In genomic region chr11:116108464-116109137, GRCm38 (mm10) we compare ENCODE assay signal across 8 mouse cellular contexts. TPM values are rescaled to one million over a fixed set of nuclear protein-coding genes. Genes with fewer than 3 reads are reported as not detected.
DNase-seq lines count a peak whose midpoint lies in the region; ATAC-seq lines count a peak whose summit lies in the region.

No protein-coding gene starts in this region.

- no peak for ATAC-seq in forebrain, embryonic 16.5 days
- ATAC-seq in hindbrain, embryonic 12.5 days (ENCODE audit: low FRiP score), result no peak
- no peak for ATAC-seq in liver, embryonic 11.5 days (replicated peaks; ENCODE audit: low FRiP score)
- ATAC-seq in neural tube, embryonic 13.5 days (ENCODE audit: low read depth), result no peak

- H3K27ac ChIP-seq in forebrain, embryonic 16.5 days (ENCODE audit: low read length), result no peak overlapping the region
- no peak overlapping the region for H3K27ac ChIP-seq in hindbrain, embryonic 12.5 days
- no peak overlapping the region for H3K27ac ChIP-seq in liver, embryonic 11.5 days (ENCODE audit: low read depth, low read length)
- no peak overlapping the region for H3K27ac ChIP-seq in neural tube, embryonic 13.5 days (replicated peaks)

- H3K27me3 ChIP-seq in forebrain, embryonic 16.5 days (replicated peaks; ENCODE audit: control insufficient read depth, insufficient read depth, low read length), result peaks cover 54% of the 10 kb centered on the region
- H3K27me3 ChIP-seq in hindbrain, embryonic 12.5 days, result peaks cover 75% of the 10 kb centered on the region
- H3K27me3 ChIP-seq in liver, embryonic 11.5 days (replicated peaks; ENCODE audit: control insufficient read depth, insufficient read depth, low read length), result peaks cover 50% of the 10 kb centered on the region
- H3K27me3 ChIP-seq in neural tube, embryonic 13.5 days, result peaks cover 68% of the 10 kb centered on the region

- peak overlapping the region; percentile 12 for H3K4me3 ChIP-seq in forebrain, embryonic 16.5 days (replicated peaks; ENCODE audit: low read length)
- no peak overlapping the region for H3K4me3 ChIP-seq in hindbrain, embryonic 12.5 days
- H3K4me3 ChIP-seq in liver, embryonic 11.5 days (ENCODE audit: low read depth, low read length), result peak overlapping the region; percentile 59
- H3K4me3 ChIP-seq in neural tube, embryonic 13.5 days, result peak overlapping the region; percentile 37

- peak overlapping the region; percentile 50 for H3K4me2 ChIP-seq in forebrain, embryonic 16.5 days (ENCODE audit: low read length)
- H3K4me2 ChIP-seq in hindbrain, embryonic 12.5 days (replicated peaks), result peak overlapping the region; percentile 50
- peak overlapping the region; percentile 81 for H3K4me2 ChIP-seq in liver, embryonic 11.5 days
- H3K4me2 ChIP-seq in neural tube, embryonic 13.5 days, result peak overlapping the region; percentile 52

- no peaks in the 10 kb centered on the region for H3K36me3 ChIP-seq in forebrain, embryonic 16.5 days (ENCODE audit: control insufficient read depth, insufficient read depth)
- no peaks in the 10 kb centered on the region for H3K36me3 ChIP-seq in hindbrain, embryonic 12.5 days
- no peaks in the 10 kb centered on the region for H3K36me3 ChIP-seq in liver, embryonic 11.5 days (ENCODE audit: control insufficient read depth, insufficient read depth, low read length)
- no peaks in the 10 kb centered on the region for H3K36me3 ChIP-seq in neural tube, embryonic 13.5 days

- WGBS in forebrain, embryonic 16.5 days, result 3% methylated on average over 23 of the region's 23 CpGs
- 7% methylated on average over 23 of the region's 23 CpGs for whole genome bisulfite sequencing in hindbrain, embryonic 12.5 days
- WGBS in liver, embryonic 11.5 days, result 13% methylated on average over 23 of the region's 23 CpGs
- 4% methylated on average over 23 of the region's 23 CpGs for WGBS in neural tube, embryonic 13.5 days

- H3K9me3 ChIP-seq in forebrain, embryonic 16.5 days (ENCODE audit: control insufficient read depth, low read length), result no peaks in the 10 kb centered on the region
- no peaks in the 10 kb centered on the region for H3K9me3 ChIP-seq in hindbrain, embryonic 12.5 days (replicated peaks)
- no peaks in the 10 kb centered on the region for H3K9me3 ChIP-seq in liver, embryonic 11.5 days (ENCODE audit: control insufficient read depth, low read length)
- no peaks in the 10 kb centered on the region for H3K9me3 ChIP-seq in neural tube, embryonic 13.5 days

- peaks cover 44% of the 10 kb centered on the region for H3K4me1 ChIP-seq in forebrain, embryonic 16.5 days (replicated peaks; ENCODE audit: control insufficient read depth, insufficient read depth, low read length)
- peaks cover 42% of the 10 kb centered on the region for H3K4me1 ChIP-seq in hindbrain, embryonic 12.5 days
- H3K4me1 ChIP-seq in liver, embryonic 11.5 days (replicated peaks; ENCODE audit: control insufficient read depth, insufficient read depth, low read length), result peaks cover 42% of the 10 kb centered on the region
- peaks cover 54% of the 10 kb centered on the region for H3K4me1 ChIP-seq in neural tube, embryonic 13.5 days (replicated peaks)

- H3K9ac ChIP-seq in forebrain, embryonic 16.5 days (replicated peaks; ENCODE audit: low read depth, low read length), result no peak overlapping the region
- H3K9ac ChIP-seq in hindbrain, embryonic 12.5 days, result no peak overlapping the region
- no peak overlapping the region for H3K9ac ChIP-seq in liver, embryonic 11.5 days (ENCODE audit: low read depth, low read length)
- no peak overlapping the region for H3K9ac ChIP-seq in neural tube, embryonic 13.5 days

- DNase-seq in right cerebral cortex, postnatal 25 days, result peak; percentile 53
- no peak for DNase-seq in right cerebral cortex, postnatal 4 days
- DNase-seq in liver, embryonic 11.5 days (ENCODE audit: low spot score), result no peak
- DNase-seq in cerebellum, adult 11-12 months, result no peak
- no peak for DNase-seq in cerebellum, adult 9-11 months

RNA-seq across cellular contexts. Expression of gene Trim47, which starts 18.4 kb away (rescaled TPM):
- 6.6 and 8.7 TPM in 2 replicates for polyA plus RNA-seq in forebrain, embryonic 16.5 days (2015; fragmentation: Nextera tagmentation; extraction: Ambion mirVana)
- 4.4 and 5.3 TPM in 2 replicates for polyA plus RNA-seq in hindbrain, embryonic 12.5 days (2016; fragmentation: Nextera tagmentation; extraction: Ambion mirVana)
- polyA plus RNA-seq in liver, embryonic 11.5 days (2014; fragmentation: Nextera tagmentation; extraction: Ambion mirVana), result 6.3 and 6.6 TPM in 2 replicates
- polyA plus RNA-seq in neural tube, embryonic 13.5 days (2015; fragmentation: Nextera tagmentation; extraction: Ambion mirVana), result 4.3 and 5.5 TPM in 2 replicates

RNA-seq across cellular contexts. Expression of gene Wbp2, which starts 21.8 kb away (rescaled TPM):
- polyA plus RNA-seq in forebrain, embryonic 16.5 days (2015; fragmentation: Nextera tagmentation; extraction: Ambion mirVana), result 162 and 163 TPM in 2 replicates
- 90.7 and 97.7 TPM in 2 replicates for polyA plus RNA-seq in hindbrain, embryonic 12.5 days (2016; fragmentation: Nextera tagmentation; extraction: Ambion mirVana)
- 98.8 and 105 TPM in 2 replicates for polyA plus RNA-seq in liver, embryonic 11.5 days (2014; fragmentation: Nextera tagmentation; extraction: Ambion mirVana)
- 136 and 153 TPM in 2 replicates for polyA plus RNA-seq in neural tube, embryonic 13.5 days (2015; fragmentation: Nextera tagmentation; extraction: Ambion mirVana)

RNA-seq across cellular contexts. Expression of gene Trim65, which starts 22.3 kb away (rescaled TPM):
- 2.0 TPM in 2 replicates for polyA plus RNA-seq in forebrain, embryonic 16.5 days (2015; fragmentation: Nextera tagmentation; extraction: Ambion mirVana)
- polyA plus RNA-seq in hindbrain, embryonic 12.5 days (2016; fragmentation: Nextera tagmentation; extraction: Ambion mirVana), result 2.2 and 2.3 TPM in 2 replicates
- polyA plus RNA-seq in liver, embryonic 11.5 days (2014; fragmentation: Nextera tagmentation; extraction: Ambion mirVana), result 3.1 and 3.5 TPM in 2 replicates
- 2.7 and 3.7 TPM in 2 replicates for polyA plus RNA-seq in neural tube, embryonic 13.5 days (2015; fragmentation: Nextera tagmentation; extraction: Ambion mirVana)

RNA-seq across cellular contexts. Expression of gene Mrpl38, which starts 30.1 kb away (rescaled TPM):
- 65.3 and 75.2 TPM in 2 replicates for polyA plus RNA-seq in forebrain, embryonic 16.5 days (2015; fragmentation: Nextera tagmentation; extraction: Ambion mirVana)
- 72.7 and 77.8 TPM in 2 replicates for polyA plus RNA-seq in hindbrain, embryonic 12.5 days (2016; fragmentation: Nextera tagmentation; extraction: Ambion mirVana)
- 121 and 126 TPM in 2 replicates for polyA plus RNA-seq in liver, embryonic 11.5 days (2014; fragmentation: Nextera tagmentation; extraction: Ambion mirVana)
- 69.1 and 78.3 TPM in 2 replicates for polyA plus RNA-seq in neural tube, embryonic 13.5 days (2015; fragmentation: Nextera tagmentation; extraction: Ambion mirVana)

RNA-seq across cellular contexts. Expression of gene Unc13d, which starts 30.8 kb away (rescaled TPM):
- 0.60 and 0.62 TPM in 2 replicates for polyA plus RNA-seq in forebrain, embryonic 16.5 days (2015; fragmentation: Nextera tagmentation; extraction: Ambion mirVana)
- 1.6 and 1.7 TPM in 2 replicates for polyA plus RNA-seq in hindbrain, embryonic 12.5 days (2016; fragmentation: Nextera tagmentation; extraction: Ambion mirVana)
- polyA plus RNA-seq in liver, embryonic 11.5 days (2014; fragmentation: Nextera tagmentation; extraction: Ambion mirVana), result 44.8 and 45.3 TPM in 2 replicates
- 0.70 and 1.3 TPM in 2 replicates for polyA plus RNA-seq in neural tube, embryonic 13.5 days (2015; fragmentation: Nextera tagmentation; extraction: Ambion mirVana)
